Mouse (Mus musculus) MEL-GATA-1-ER (cell line): Measurements from ENCODE around the gene Figla.
"Not testable (repeated sequence)": the region's sequence is repeated elsewhere in the genome, so short reads cannot be mapped to it uniquely, and the experiment has no call there.

ENCODE experiments used
- DNase-seq: peaks from one replicate; pipeline ENCODE4 v3.0.0-alpha.2; 2012; ENCODE audit warnings: low read depth; ENCODE audit errors: extremely low read depth

Gene Figla

DNA sequence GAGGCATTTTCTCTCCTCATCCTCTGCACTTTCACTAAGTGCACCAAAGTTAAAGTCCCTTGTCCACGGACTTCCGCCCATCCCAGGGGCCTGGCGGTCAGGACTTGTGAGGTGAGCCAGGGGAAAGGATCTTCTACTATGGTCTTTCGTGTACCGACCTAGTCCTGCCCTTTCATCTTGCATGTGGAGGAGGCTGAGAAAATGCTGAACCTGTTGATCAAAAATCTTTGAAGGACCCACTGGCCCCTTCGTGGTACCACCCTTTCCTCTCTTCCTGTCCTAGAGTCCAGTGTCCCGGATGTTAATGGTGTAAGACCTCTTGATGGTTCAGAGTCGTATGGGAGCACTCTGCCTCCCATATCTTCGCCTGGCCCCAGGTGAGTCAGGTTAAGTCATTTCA lies at the start of gene Figla:
Gene Figla (plus strand): TSS at position 301 of the 400 bp plus-strand sequence.
- no peak for DNase-seq

GRCm38 (mm10) chr6:85966686-85967085 lies 49.3 kb upstream of the Figla start:
- no peak for DNase-seq

GRCm38 (mm10) chr6:85969889-85970288 lies 46.1 kb upstream of the Figla start:
- no peak for DNase-seq

GRCm38 (mm10) chr6:85972699-85973098 lies 43.3 kb upstream of the Figla start:
- no peak for DNase-seq

DNA sequence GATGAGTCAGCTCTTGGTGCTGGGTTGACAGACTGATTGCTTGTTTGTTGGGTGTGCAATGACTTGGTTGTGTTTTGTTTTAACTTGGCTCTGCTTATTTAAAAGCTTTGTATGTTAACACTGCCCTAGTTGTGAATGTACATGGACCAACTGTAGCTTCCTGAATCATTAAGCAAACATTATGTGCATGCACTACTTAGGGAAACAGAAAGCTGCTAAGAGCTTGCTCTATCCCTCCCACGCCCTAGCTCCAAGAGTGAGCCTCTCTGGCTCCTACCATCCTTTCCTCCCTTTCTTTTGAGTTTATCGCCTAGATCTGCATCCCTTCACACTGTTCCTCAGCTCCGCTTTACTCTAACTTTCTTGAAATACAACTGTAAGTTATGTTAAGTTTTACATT lies 42.6 kb upstream of the Figla start:
- DNase-seq = no peak

GRCm38 (mm10) chr6:85974941-85975617 lies 40.9 kb upstream of the Figla start:
- peak; percentile 40 for DNase-seq

GRCm38 (mm10) chr6:85975761-85976160 lies 40.2 kb upstream of the Figla start:
- DNase-seq = no peak

DNA sequence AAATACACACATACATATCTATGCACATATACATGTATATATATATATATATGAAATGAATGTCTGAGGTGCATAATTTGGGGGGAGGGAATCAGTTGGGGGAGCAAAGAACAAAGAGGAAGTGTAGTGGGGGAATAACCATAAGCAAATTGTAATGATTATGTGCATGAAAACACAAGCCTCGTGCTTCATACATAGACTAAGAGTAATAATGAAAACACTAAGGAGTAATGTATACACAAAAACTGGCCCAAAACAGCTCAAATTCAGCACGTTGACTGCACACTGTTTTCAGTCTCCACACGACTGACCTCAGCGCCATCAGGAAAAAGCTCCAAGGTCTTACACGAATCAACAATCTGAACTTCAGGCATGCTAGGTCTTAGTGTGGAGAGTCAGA lies 39.7 kb upstream of the Figla start:
- no peak for DNase-seq

GRCm38 (mm10) chr6:85978736-85979135 lies 37.2 kb upstream of the Figla start:
- DNase-seq = peak; percentile 35

GRCm38 (mm10) chr6:85984351-85984750 lies 31.6 kb upstream of the Figla start:
- DNase-seq = no peak

DNA sequence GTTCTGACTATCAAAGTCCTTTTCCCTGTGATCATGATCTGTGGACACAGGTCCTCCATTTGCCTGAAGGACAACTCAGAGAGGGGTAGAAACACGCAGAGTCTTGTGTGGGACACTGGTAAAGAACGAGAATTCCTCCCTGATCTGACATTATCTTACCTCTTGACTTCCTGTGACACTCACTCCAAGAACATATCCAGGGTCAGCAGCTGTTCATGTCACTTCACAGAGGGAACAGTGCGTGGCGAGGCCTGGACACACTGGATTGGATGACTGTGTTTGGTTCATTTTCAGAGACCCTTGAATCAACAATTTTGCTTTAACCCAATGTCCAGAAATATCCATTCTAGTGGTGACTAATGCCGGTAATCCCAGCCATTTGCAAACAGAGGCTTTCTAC lies 26.4 kb upstream of the Figla start:
- not testable (repeated sequence) for DNase-seq

DNA sequence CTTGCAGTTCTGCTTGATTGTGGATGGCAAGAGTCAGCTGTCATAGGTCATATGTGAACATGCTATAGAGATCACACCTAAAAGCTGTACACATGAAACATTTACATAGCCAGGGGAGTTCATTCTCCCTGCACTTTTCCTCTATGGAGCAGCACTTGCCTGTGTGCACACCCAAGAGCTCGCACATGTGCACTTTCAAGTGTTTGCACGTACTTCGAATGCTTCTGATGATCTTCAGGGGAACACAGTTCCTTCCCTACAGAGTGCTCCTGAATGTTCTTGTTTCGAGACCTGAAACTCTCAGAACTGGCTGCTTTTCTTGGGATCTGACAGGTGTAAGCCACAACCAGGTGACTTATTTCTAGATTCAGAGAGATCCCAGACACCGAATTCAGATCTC lies 25.2 kb upstream of the Figla start:
- DNase-seq = not testable (repeated sequence)

GRCm38 (mm10) chr6:86003405-86003925 lies 12.5 kb upstream of the Figla start:
- DNase-seq = no peak

- peak; percentile 62 for DNase-seq
Observed at GRCm38 (mm10) chr6:86004271-86005148, 11.5 kb upstream of the Figla start.

GRCm38 (mm10) chr6:86009980-86010379 lies 6.0 kb upstream of the Figla start:
- DNase-seq = peak; percentile 10

GRCm38 (mm10) chr6:86014812-86015211 lies 1.2 kb upstream of the Figla start:
- not testable (repeated sequence) for DNase-seq

GRCm38 (mm10) chr6:86016793-86017350 lies 901 bp downstream of the Figla start:
- DNase-seq = no peak

DNA sequence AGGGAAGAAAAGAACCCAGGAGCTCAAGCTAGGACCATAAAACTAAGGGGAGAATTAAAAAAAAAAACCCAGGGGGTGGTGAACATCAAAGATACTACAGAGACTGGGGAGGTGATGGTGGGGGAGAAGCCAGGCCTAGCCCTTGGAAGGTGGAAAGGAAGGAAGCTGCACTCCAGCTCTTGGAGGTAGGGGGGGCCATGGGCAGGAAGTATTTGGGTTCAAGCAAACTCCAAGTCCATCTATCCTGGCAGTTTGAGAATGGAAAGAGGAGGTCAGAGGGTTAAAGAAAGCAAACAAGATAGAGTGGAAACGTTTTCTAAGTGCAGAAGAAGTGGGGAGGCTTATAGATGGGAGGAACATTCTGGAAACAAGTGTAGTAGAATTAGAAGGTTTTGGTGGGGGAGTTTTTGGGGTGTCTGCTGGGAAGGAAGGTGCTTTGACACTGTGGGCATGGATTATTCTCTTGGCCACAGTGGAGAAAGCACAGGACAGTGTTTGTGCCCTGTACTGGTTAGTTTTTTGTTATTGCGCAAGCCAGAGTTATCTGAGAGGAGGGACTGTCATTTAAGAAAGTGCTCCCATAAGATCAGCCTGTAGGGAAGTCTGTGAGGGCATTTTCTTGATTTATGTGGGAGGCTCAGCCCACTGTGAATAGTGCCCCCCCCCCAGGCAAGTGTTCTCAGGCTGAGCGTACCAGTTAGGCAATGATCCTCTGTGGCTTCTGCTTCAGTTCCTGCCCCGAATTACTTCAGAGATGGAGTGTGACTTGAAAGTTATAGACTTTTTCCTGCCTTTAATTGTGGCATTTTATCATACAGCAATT lies 3.7 kb downstream of the Figla start:
- no peak for DNase-seq

DNA sequence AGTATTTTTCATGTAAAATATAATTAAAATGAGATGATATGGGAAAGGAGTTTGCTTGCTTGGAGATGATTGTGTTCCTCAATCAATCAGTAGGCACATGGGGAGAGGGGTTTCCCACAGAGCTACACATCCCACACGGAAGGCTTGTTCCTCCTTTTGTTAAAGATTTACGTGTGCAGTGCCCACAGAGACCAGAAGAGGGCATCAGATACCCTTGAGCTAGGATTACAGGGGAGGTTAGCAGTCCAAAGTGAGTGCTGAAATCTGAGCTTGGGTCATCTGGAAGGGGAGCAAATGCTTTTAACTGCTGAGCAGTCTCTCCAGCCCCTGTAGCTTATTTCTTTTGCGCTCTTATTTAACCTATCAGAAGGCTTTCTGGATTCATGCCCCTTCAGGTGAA lies 5.0 kb downstream of the Figla start:
- no peak for DNase-seq

GRCm38 (mm10) chr6:86026632-86027292 lies 10.8 kb downstream of the Figla start:
- no peak for DNase-seq

GRCm38 (mm10) chr6:86028150-86028549 lies 12.2 kb downstream of the Figla start:
- DNase-seq = no peak
